8 mouse cellular contexts compared by ENCODE assay signal in the genomic region with DNA sequence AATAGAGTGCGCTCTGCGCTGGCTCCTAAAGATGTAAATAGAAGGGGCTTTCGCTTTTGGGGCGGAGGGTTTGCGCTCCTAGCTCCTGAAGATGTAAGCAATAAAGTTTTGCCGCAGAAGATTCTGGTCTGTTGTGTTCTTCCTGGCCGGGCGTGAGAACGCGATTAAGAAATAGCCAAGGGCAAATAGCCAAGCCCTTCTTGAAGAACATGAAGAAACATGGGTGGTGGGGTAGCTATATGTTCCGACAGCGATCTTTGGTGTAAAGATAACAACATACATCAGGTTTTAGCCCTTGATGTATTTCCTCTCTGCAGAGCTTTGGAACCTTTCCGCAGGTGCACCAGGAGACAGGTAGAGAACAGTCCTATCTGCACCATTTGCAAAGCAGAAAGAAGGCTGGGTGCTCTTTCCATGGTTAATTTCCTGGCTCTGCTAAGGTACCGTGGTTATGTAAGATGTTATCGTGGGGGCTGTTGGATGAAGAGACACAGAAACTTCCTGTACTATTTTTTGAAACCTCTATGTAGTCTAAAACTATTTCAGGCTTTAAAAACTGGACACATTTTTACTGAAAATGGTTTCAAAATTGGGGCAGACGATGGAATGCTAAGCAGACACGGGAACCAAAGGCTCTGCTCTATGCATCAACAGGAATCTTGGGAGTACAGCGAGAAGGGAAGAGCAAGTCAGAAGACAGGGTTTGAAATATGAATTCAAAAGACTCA. TPM values are rescaled to one million over a fixed set of nuclear protein-coding genes. Genes with fewer than 3 reads are reported as not detected.
DNase-seq lines count a peak whose midpoint lies in the region; ATAC-seq and TF ChIP-seq lines count a peak whose summit lies in the region.

No protein-coding gene starts in this region.

- peaks cover 4% of the 10 kb centered on the region for H3K27me3 ChIP-seq in liver, adult 2 months (ENCODE audit: control insufficient read depth, insufficient read depth, low read length)
- peaks cover 37% of the 10 kb centered on the region for H3K27me3 ChIP-seq in embryonic facial prominence, embryonic 15.5 days
- H3K27me3 ChIP-seq in intestine, postnatal 0 days (replicated peaks; ENCODE audit: control insufficient read depth, insufficient read depth, low read length) = peaks cover 31% of the 10 kb centered on the region

- peak overlapping the region; percentile 60 for H3K9ac ChIP-seq in liver, adult 2 months (ENCODE audit: low read depth, low read length)
- peak overlapping the region; percentile 39; the same call in 1 of the 2 replicates for H3K9ac ChIP-seq in embryonic facial prominence, embryonic 15.5 days
- H3K9ac ChIP-seq in intestine, postnatal 0 days (ENCODE audit: low read depth, low read length) = peak overlapping the region; percentile 54; the same call in 1 of the 2 replicates

- no peaks in the 10 kb centered on the region for H3K9me3 ChIP-seq in embryonic facial prominence, embryonic 15.5 days (replicated peaks)
- H3K9me3 ChIP-seq in intestine, postnatal 0 days (ENCODE audit: control insufficient read depth) = no peaks in the 10 kb centered on the region

- peak overlapping the region; percentile 60 for H3K4me3 ChIP-seq in liver, adult 2 months (ENCODE audit: insufficient read depth, low read depth, low read length)
- peak overlapping the region; percentile 48 for H3K4me3 ChIP-seq in embryonic facial prominence, embryonic 15.5 days (replicated peaks)
- peak overlapping the region; percentile 51 for H3K4me3 ChIP-seq in intestine, postnatal 0 days (ENCODE audit: low read depth, low read length)
- peak overlapping the region; percentile 49 for H3K4me3 ChIP-seq in olfactory bulb, adult 2 months (ENCODE audit: insufficient read depth, low read depth, low read length)

- no peak for TF ChIP-seq CTCF in liver, adult 2 months (IDR thresholded peaks at IDR 0.05; ENCODE audit: low read depth, low read length)
- no peak for TF ChIP-seq CTCF in intestine, postnatal 0 days (IDR thresholded peaks at IDR 0.05; ENCODE audit: low read depth)
- TF ChIP-seq CTCF in olfactory bulb, adult 2 months (IDR thresholded peaks at IDR 0.05; ENCODE audit: insufficient read depth, low read depth, low read length) = no peak

- H3K4me2 ChIP-seq in embryonic facial prominence, embryonic 15.5 days (replicated peaks) = peak overlapping the region; percentile 54
- H3K4me2 ChIP-seq in intestine, postnatal 0 days (replicated peaks; ENCODE audit: low read depth) = peak overlapping the region; percentile 65

- ATAC-seq in embryonic facial prominence, embryonic 15.5 days (ENCODE audit: insufficient number of reproducible peaks, low FRiP score, low TSS enrichment, low read depth) = no peak
- ATAC-seq in intestine, postnatal 0 days = no peak
- no peak for ATAC-seq in inflammation-experienced regulatory T-cells, adult 6 months

- WGBS in liver, adult 2 months = 25% methylated on average over 18 of the region's 18 CpGs
- WGBS in embryonic facial prominence, embryonic 15.5 days = 32% methylated on average over 18 of the region's 18 CpGs
- 22% methylated on average over 18 of the region's 18 CpGs for WGBS in intestine, postnatal 0 days
- 16% methylated on average over 18 of the region's 18 CpGs for WGBS in olfactory bulb, adult 2 months

- TF ChIP-seq POLR2A in liver, adult 2 months (IDR thresholded peaks at IDR 0.05; ENCODE audit: extremely low read depth, insufficient read depth, low read length) = no peak
- TF ChIP-seq POLR2A in olfactory bulb, adult 2 months (IDR thresholded peaks at IDR 0.05; ENCODE audit: insufficient read depth, low read depth, low read length) = no peak

- H3K4me1 ChIP-seq in liver, adult 2 months (ENCODE audit: control insufficient read depth, insufficient read depth, low read length) = no peaks in the 10 kb centered on the region; the same call in 1 of the 2 replicates
- H3K4me1 ChIP-seq in embryonic facial prominence, embryonic 15.5 days = peaks cover 26% of the 10 kb centered on the region
- 0 out of 2 replicates have a peak, but pooled peaks cover 3% of the 10 kb centered on the region for H3K4me1 ChIP-seq in intestine, postnatal 0 days (replicated peaks; ENCODE audit: control insufficient read depth, insufficient read depth, low read length)
- H3K4me1 ChIP-seq in olfactory bulb, adult 2 months (ENCODE audit: control insufficient read depth, insufficient read depth, low read length) = peaks cover 16% of the 10 kb centered on the region

- peak overlapping the region; percentile 61 for H3K27ac ChIP-seq in liver, adult 2 months (replicated peaks; ENCODE audit: insufficient read depth, low read depth, low read length)
- 0 out of 2 replicates have a peak overlapping the region, but pooled peaks have one; percentile 44 for H3K27ac ChIP-seq in embryonic facial prominence, embryonic 15.5 days (replicated peaks)
- H3K27ac ChIP-seq in intestine, postnatal 0 days (ENCODE audit: low read depth, low read length) = no peak overlapping the region
- H3K27ac ChIP-seq in olfactory bulb, adult 2 months (ENCODE audit: insufficient read depth, low read depth, low read length) = peak overlapping the region; percentile 93

- no peaks in the 10 kb centered on the region for H3K36me3 ChIP-seq in liver, adult 2 months (ENCODE audit: control insufficient read depth, insufficient read depth, low read length)
- H3K36me3 ChIP-seq in embryonic facial prominence, embryonic 15.5 days = no peaks in the 10 kb centered on the region
- no peaks in the 10 kb centered on the region for H3K36me3 ChIP-seq in intestine, postnatal 0 days (ENCODE audit: control insufficient read depth, insufficient read depth)

- no peaks in the 10 kb centered on the region for H3K79me2 ChIP-seq in liver, adult 2 months (ENCODE audit: control insufficient read depth, insufficient read depth, low read length)

- DNase-seq in liver, adult 2 months (ENCODE audit: extremely low read depth, low read depth, low spot score) = peak; percentile 27
- DNase-seq in liver = no peak
- DNase-seq in cerebellum, adult 9-10 months = no peak
- DNase-seq in layer of hippocampus, adult 9-11 months = no peak

RNA-seq across cellular contexts. Expression of a gene that starts 2.5 kb away (rescaled TPM):
- total RNA-seq in liver, adult 2 months (2014; rRNA removed) = 0.37 and 0.74 TPM in 2 replicates
- polyA plus RNA-seq in liver, adult 2 months (2012; rRNA removed) = 0.02 and 0.25 TPM in 2 replicates
- polyA plus RNA-seq in embryonic facial prominence, embryonic 15.5 days (2015; fragmentation: Nextera tagmentation; extraction: Ambion mirVana) = 9.5 and 10.2 TPM in 2 replicates
- polyA plus RNA-seq in intestine, postnatal 0 days (2015; fragmentation: Nextera tagmentation; extraction: Ambion mirVana) = 3.7 and 4.3 TPM in 2 replicates
- polyA plus RNA-seq in olfactory bulb, adult 2 months (2012; ENCODE audit: insufficient read depth, insufficient read length, low replicate concordance, missing spikeins) = 122 and 448 TPM in 2 replicates
- 1 to 10 TPM in 1 of 3 experiments, under 1 TPM in 1, not detected in 1; 0.26 to 8.1 TPM for polyA plus RNA-seq in inflammation-experienced regulatory T-cells, adult 6 months (2017; shearing (Covaris generic))

Comparison
In these comparisons a context has a peak if more than half of its experiments do, and no peak if none do; other contexts are left out.
1. RNA of a gene that starts 2.5 kb away (polyA plus RNA-seq): 122 to 448 TPM in olfactory bulb, adult 2 months; 9.5 to 10.2 TPM in embryonic facial prominence, embryonic 15.5 days, 3.7 to 4.3 TPM in intestine, postnatal 0 days, 0.26 to 8.1 TPM in inflammation-experienced regulatory T-cells, adult 6 months and 0.02 to 0.25 TPM in liver, adult 2 months; every median in the first group is over 10 times any median in the second.
2. Peak in every context shown above with its lines, with median percentiles within 50 percentile points of each other: H3K4me3 ChIP-seq and H3K9ac ChIP-seq.